13 mouse cellular contexts compared by ENCODE assay signal in genomic region chr9:121794972-121795539, GRCm38 (mm10). TPM values are rescaled to one million over a fixed set of nuclear protein-coding genes. Genes with fewer than 3 reads are reported as not detected.
A peak's percentile ranks its signal among the peaks of the same experiment; 100 is the strongest.
DNase-seq lines count a peak whose midpoint lies in the region; ATAC-seq and TF ChIP-seq lines count a peak whose summit lies in the region.
"Had no signal": no experiment of that assay in that cellular context is flagged by ENCODE, and none has a peak within 500 bp of the region (broad histone marks: within the 10 kb centered on the region; RNA-seq: fewer than 3 reads in every experiment).

No protein-coding gene starts in this region.

- no peak overlapping the region for H3K27ac ChIP-seq in kidney, adult 2 months (ENCODE audit: insufficient read depth, low read depth, low read length)
- no peak overlapping the region for H3K27ac ChIP-seq in kidney, embryonic 15.5 days
- H3K27ac ChIP-seq in heart, postnatal 0 days (ENCODE audit: low read depth): peak overlapping the region; percentile 76
- H3K27ac ChIP-seq in limb, embryonic 10.5 days: no peak overlapping the region
- H3K27ac ChIP-seq: liver, embryonic 15.5 days; midbrain, embryonic 12.5 days had no signal

- peak; percentile 74 to 82 for DNase-seq in cerebellum, postnatal 10 days
- DNase-seq in cerebellum, adult 11-12 months: no peak
- peak; percentile 59 for DNase-seq in kidney, adult 2 months
- peak; percentile 67 for DNase-seq in heart, postnatal 0 days (ENCODE audit: low spot score)
- DNase-seq in lung, postnatal 10 days: peak; percentile 30
- no peak for DNase-seq in limb, embryonic 10.5 days (ENCODE audit: low spot score)
- DNase-seq in testis, postnatal 14 days (ENCODE audit: low spot score): no peak

- no peaks in the 10 kb centered on the region for H3K4me1 ChIP-seq in kidney, adult 2 months (ENCODE audit: control insufficient read depth, insufficient read depth, low read length)
- peaks cover 22% of the 10 kb centered on the region for H3K4me1 ChIP-seq in kidney, embryonic 15.5 days
- H3K4me1 ChIP-seq in heart, postnatal 0 days (ENCODE audit: control insufficient read depth, insufficient read depth): peaks cover 40% of the 10 kb centered on the region
- peaks cover 19% of the 10 kb centered on the region for H3K4me1 ChIP-seq in limb, embryonic 10.5 days

- no peak overlapping the region for H3K4me2 ChIP-seq in kidney, embryonic 15.5 days
- H3K4me2 ChIP-seq in heart, postnatal 0 days (ENCODE audit: low read depth, low read length): no peak overlapping the region
- H3K4me2 ChIP-seq: liver, embryonic 15.5 days; midbrain, embryonic 12.5 days had no signal

- H3K27me3 ChIP-seq in kidney, adult 2 months (replicated peaks; ENCODE audit: control insufficient read depth, insufficient read depth, low read length): no peaks in the 10 kb centered on the region
- peaks cover 11% of the 10 kb centered on the region for H3K27me3 ChIP-seq in kidney, embryonic 15.5 days
- no peaks in the 10 kb centered on the region for H3K27me3 ChIP-seq in heart, postnatal 0 days (ENCODE audit: control insufficient read depth, insufficient read depth, low read length)
- H3K27me3 ChIP-seq in limb, embryonic 10.5 days (ENCODE audit: low read depth, poor library complexity, severe bottlenecking): no peaks in the 10 kb centered on the region

- 52% methylated on average over 1 of the region's 1 CpGs for WGBS in kidney, adult 2 months
- 42% methylated on average over 1 of the region's 1 CpGs for WGBS in kidney, embryonic 15.5 days
- 67% methylated on average over 1 of the region's 1 CpGs for WGBS in heart, postnatal 0 days
- 50% methylated on average over 1 of the region's 1 CpGs for WGBS in limb, embryonic 10.5 days

- TF ChIP-seq POLR2A in kidney, adult 2 months (IDR thresholded peaks at IDR 0.05; ENCODE audit: low read depth, low read length): no peak

- no peaks in the 10 kb centered on the region for H3K36me3 ChIP-seq in kidney, adult 2 months (ENCODE audit: control insufficient read depth, insufficient read depth, low read length)
- H3K36me3 ChIP-seq in kidney, embryonic 15.5 days: no peaks in the 10 kb centered on the region
- H3K36me3 ChIP-seq in heart, postnatal 0 days (replicated peaks; ENCODE audit: control insufficient read depth, insufficient read depth, low read length): no peaks in the 10 kb centered on the region
- H3K36me3 ChIP-seq in limb, embryonic 10.5 days: no peaks in the 10 kb centered on the region
- H3K36me3 ChIP-seq: liver, embryonic 15.5 days; midbrain, embryonic 12.5 days had no signal

- TF ChIP-seq CTCF in kidney, adult 2 months (conservative IDR thresholded peaks at IDR 0.05; ENCODE audit: insufficient read depth, insufficient read length, low read depth, low read length): no peak
- TF ChIP-seq CTCF in heart, postnatal 0 days (IDR thresholded peaks at IDR 0.05; ENCODE audit: low read depth): no peak

- H3K9me3 ChIP-seq in kidney, embryonic 15.5 days (replicated peaks): no peaks in the 10 kb centered on the region
- H3K9me3 ChIP-seq in heart, postnatal 0 days (replicated peaks; ENCODE audit: control insufficient read depth, low read length): no peaks in the 10 kb centered on the region
- H3K9me3 ChIP-seq in limb, embryonic 10.5 days (replicated peaks): no peaks in the 10 kb centered on the region
- H3K9me3 ChIP-seq: liver, embryonic 15.5 days; midbrain, embryonic 12.5 days had no signal

- H3K9ac ChIP-seq in kidney, embryonic 15.5 days: no peak overlapping the region
- no peak overlapping the region for H3K9ac ChIP-seq in heart, postnatal 0 days (replicated peaks; ENCODE audit: low read depth, low read length)
- H3K9ac ChIP-seq: liver, embryonic 15.5 days; midbrain, embryonic 12.5 days had no signal

- ATAC-seq in kidney, embryonic 15.5 days (replicated peaks; ENCODE audit: low FRiP score): no peak
- peak; percentile 66 for ATAC-seq in heart, postnatal 0 days (ENCODE audit: insufficient read depth, low read depth)
- ATAC-seq: activated CD4-positive, CD25-positive, alpha-beta regulatory T cell, adult 4 months had no signal

- TF ChIP-seq EP300 in heart, postnatal 0 days (IDR thresholded peaks at IDR 0.05; ENCODE audit: low read depth): no peak

- no peak overlapping the region for H3K4me3 ChIP-seq in kidney, adult 2 months (ENCODE audit: insufficient read depth, low read depth, low read length)
- no peak overlapping the region for H3K4me3 ChIP-seq in kidney, embryonic 15.5 days (replicated peaks)
- no peak overlapping the region for H3K4me3 ChIP-seq in heart, postnatal 0 days (ENCODE audit: low read depth, low read length)
- H3K4me3 ChIP-seq in limb, embryonic 10.5 days: no peak overlapping the region
- H3K4me3 ChIP-seq: liver, embryonic 15.5 days; midbrain, embryonic 12.5 days had no signal

RNA-seq across cellular contexts. Expression of gene Hhatl, which starts 2.7 kb away (rescaled TPM):
- polyA plus RNA-seq in kidney, adult 2 months (2012; rRNA removed): 19.1 and 22.5 TPM in 2 replicates
- polyA plus RNA-seq in kidney, embryonic 15.5 days (2015; fragmentation: Nextera tagmentation; extraction: Ambion mirVana): 0.69 and 0.80 TPM in 2 replicates
- 62.3 and 75.4 TPM in 2 replicates for total RNA-seq in heart, postnatal 0 days (2014; rRNA removed; ENCODE audit: low replicate concordance)
- 52.7 and 53.0 TPM in 2 replicates for polyA plus RNA-seq in heart, postnatal 0 days (2015; fragmentation: Nextera tagmentation; extraction: Ambion mirVana)
- not detected in 2 replicates for polyA plus RNA-seq in limb, embryonic 10.5 days (2016; fragmentation: Nextera tagmentation; extraction: Ambion mirVana)
- total RNA-seq: common myeloid progenitor, adult 5-6 weeks; neutrophil, adult 5-6 weeks had no signal
- polyA plus RNA-seq: activated CD4-positive, CD25-positive, alpha-beta regulatory T cell, adult 4 months; midbrain, embryonic 12.5 days had no signal

RNA-seq across cellular contexts. Expression of gene Klhl40, which starts 17.6 kb away (rescaled TPM):
- polyA plus RNA-seq in kidney, adult 2 months (2012; rRNA removed): 1.6 TPM in 1 of 2 replicates, not detected in the other
- 1.8 and 2.9 TPM in 2 replicates for polyA plus RNA-seq in kidney, embryonic 15.5 days (2015; fragmentation: Nextera tagmentation; extraction: Ambion mirVana)
- total RNA-seq in heart, postnatal 0 days (2014; rRNA removed; ENCODE audit: low replicate concordance): 20.7 and 28.2 TPM in 2 replicates
- 12.6 and 14.5 TPM in 2 replicates for polyA plus RNA-seq in heart, postnatal 0 days (2015; fragmentation: Nextera tagmentation; extraction: Ambion mirVana)
- 0.10 and 0.71 TPM in 2 replicates for polyA plus RNA-seq in limb, embryonic 10.5 days (2016; fragmentation: Nextera tagmentation; extraction: Ambion mirVana)
- total RNA-seq: neutrophil, adult 5-6 weeks had no signal
- polyA plus RNA-seq: activated CD4-positive, CD25-positive, alpha-beta regulatory T cell, adult 4 months had no signal

RNA-seq across cellular contexts. Expression of gene Zfp651, which starts 35.9 kb away (rescaled TPM):
- polyA plus RNA-seq in kidney, adult 2 months (2012; rRNA removed): 25.4 and 29.5 TPM in 2 replicates
- polyA plus RNA-seq in kidney, embryonic 15.5 days (2015; fragmentation: Nextera tagmentation; extraction: Ambion mirVana): 12.8 and 15.3 TPM in 2 replicates
- 34.5 and 69.3 TPM in 2 replicates for total RNA-seq in heart, postnatal 0 days (2014; rRNA removed; ENCODE audit: low replicate concordance)
- polyA plus RNA-seq in heart, postnatal 0 days (2015; fragmentation: Nextera tagmentation; extraction: Ambion mirVana): 12.1 and 13.2 TPM in 2 replicates
- polyA plus RNA-seq in limb, embryonic 10.5 days (2016; fragmentation: Nextera tagmentation; extraction: Ambion mirVana): 4.4 and 7.0 TPM in 2 replicates
- total RNA-seq: neutrophil, adult 5-6 weeks had no signal
- polyA plus RNA-seq: activated CD4-positive, CD25-positive, alpha-beta regulatory T cell, adult 4 months had no signal

RNA-seq across cellular contexts. Expression of gene Ccdc13, which starts 44.2 kb away (rescaled TPM):
- polyA plus RNA-seq in kidney, adult 2 months (2012; rRNA removed): 0.30 TPM in 2 replicates
- 0.47 and 0.53 TPM in 2 replicates for polyA plus RNA-seq in kidney, embryonic 15.5 days (2015; fragmentation: Nextera tagmentation; extraction: Ambion mirVana)
- not detected in 2 replicates for total RNA-seq in heart, postnatal 0 days (2014; rRNA removed; ENCODE audit: low replicate concordance)
- polyA plus RNA-seq in heart, postnatal 0 days (2015; fragmentation: Nextera tagmentation; extraction: Ambion mirVana): 0.34 and 0.41 TPM in 2 replicates
- 0.36 and 0.38 TPM in 2 replicates for polyA plus RNA-seq in limb, embryonic 10.5 days (2016; fragmentation: Nextera tagmentation; extraction: Ambion mirVana)
- total RNA-seq: common myeloid progenitor, adult 5-6 weeks; neutrophil, adult 5-6 weeks had no signal
- polyA plus RNA-seq: activated CD4-positive, CD25-positive, alpha-beta regulatory T cell, adult 4 months; liver, embryonic 15.5 days had no signal

Comparison
In these comparisons a context has a peak if more than half of its experiments do, and no peak if none do; other contexts are left out.
1. DNase-seq: peak in cerebellum, postnatal 10 days (2 of 2), kidney, adult 2 months (single experiment), heart, postnatal 0 days (single experiment) and lung, postnatal 10 days (single experiment); none in cerebellum, adult 11-12 months (single experiment), limb, embryonic 10.5 days (single experiment) and testis, postnatal 14 days (single experiment).
2. RNA of gene Hhatl, which starts 2.7 kb away (polyA plus RNA-seq): 52.7 to 53.0 TPM in heart, postnatal 0 days and 19.1 to 22.5 TPM in kidney, adult 2 months; 0.69 to 0.80 TPM in kidney, embryonic 15.5 days and not detected in limb, embryonic 10.5 days; every median in the first group is over 10 times any median in the second.